Comparison of ENCODE assay signal across 8 mouse cellular contexts in the genomic region with DNA sequence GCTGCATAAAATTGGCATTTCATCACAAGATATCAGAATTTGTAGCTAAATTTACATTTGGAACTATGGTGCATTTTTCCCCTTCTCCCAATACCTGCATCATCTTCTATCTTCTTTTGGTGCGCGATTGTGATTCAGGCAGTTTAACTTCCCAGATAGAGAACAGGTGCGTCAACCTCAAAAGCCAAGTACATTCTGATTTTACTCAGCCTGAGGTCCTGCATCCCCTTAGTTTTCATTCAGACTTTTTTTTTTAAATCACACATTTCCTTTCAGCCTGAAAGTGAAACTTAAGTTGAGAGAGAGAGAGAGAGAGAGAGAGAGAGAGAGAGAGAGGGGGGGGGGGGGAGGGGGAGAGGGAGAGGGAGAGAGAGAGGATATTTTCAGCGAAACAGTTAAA. TPM values are rescaled to one million over a fixed set of nuclear protein-coding genes. Genes with fewer than 3 reads are reported as not detected.
DNase-seq lines count a peak whose midpoint lies in the region; ATAC-seq and TF ChIP-seq lines count a peak whose summit lies in the region.

No protein-coding gene starts in this region.

- H3K36me3 ChIP-seq in lung, embryonic 15.5 days, result no peaks in the 10 kb centered on the region
- H3K36me3 ChIP-seq in forebrain, embryonic 12.5 days (replicated peaks), result no peaks in the 10 kb centered on the region
- no peaks in the 10 kb centered on the region for H3K36me3 ChIP-seq in limb, embryonic 11.5 days (ENCODE audit: control insufficient read depth, insufficient read depth, low read length)

- peak overlapping the region; percentile 48 for H3K4me3 ChIP-seq in lung, embryonic 15.5 days
- peak overlapping the region; percentile 38 for H3K4me3 ChIP-seq in forebrain, embryonic 12.5 days (replicated peaks)
- H3K4me3 ChIP-seq in limb, embryonic 11.5 days (ENCODE audit: low read depth, low read length), result no peak overlapping the region
- H3K4me3 ChIP-seq in olfactory bulb, adult 2 months (ENCODE audit: insufficient read depth, low read depth, low read length), result peak overlapping the region; percentile 54

- peak overlapping the region; percentile 45 for H3K9ac ChIP-seq in lung, embryonic 15.5 days
- peak overlapping the region; percentile 45; the same call in 1 of the 2 replicates for H3K9ac ChIP-seq in forebrain, embryonic 12.5 days
- no peak overlapping the region for H3K9ac ChIP-seq in limb, embryonic 11.5 days (ENCODE audit: low read length)

- no peak for TF ChIP-seq POLR2A in olfactory bulb, adult 2 months (IDR thresholded peaks at IDR 0.05; ENCODE audit: insufficient read depth, low read depth, low read length)

- H3K4me2 ChIP-seq in lung, embryonic 15.5 days, result peak overlapping the region; percentile 66
- peak overlapping the region; percentile 58 for H3K4me2 ChIP-seq in forebrain, embryonic 12.5 days
- peak overlapping the region; percentile 39 for H3K4me2 ChIP-seq in limb, embryonic 11.5 days (ENCODE audit: low read depth, severe bottlenecking)

- no peak for TF ChIP-seq CTCF in olfactory bulb, adult 2 months (IDR thresholded peaks at IDR 0.05; ENCODE audit: insufficient read depth, low read depth, low read length)

- H3K27me3 ChIP-seq in lung, embryonic 15.5 days, result no peaks in the 10 kb centered on the region
- no peaks in the 10 kb centered on the region for H3K27me3 ChIP-seq in forebrain, embryonic 12.5 days
- H3K27me3 ChIP-seq in limb, embryonic 11.5 days (ENCODE audit: control insufficient read depth, insufficient read depth, low read length), result no peaks in the 10 kb centered on the region

- peaks cover 8% of the 10 kb centered on the region; the same call in 1 of the 2 replicates for H3K4me1 ChIP-seq in lung, embryonic 15.5 days
- peaks cover 8% of the 10 kb centered on the region; the same call in 1 of the 2 replicates for H3K4me1 ChIP-seq in forebrain, embryonic 12.5 days
- H3K4me1 ChIP-seq in limb, embryonic 11.5 days (ENCODE audit: control insufficient read depth, insufficient read depth, low read length), result no peaks in the 10 kb centered on the region
- H3K4me1 ChIP-seq in olfactory bulb, adult 2 months (ENCODE audit: control insufficient read depth, insufficient read depth, low read length), result 0 out of 2 replicates have a peak, but pooled peaks cover 2% of the 10 kb centered on the region

- 43% methylated on average over 4 of the region's 4 CpGs for WGBS in lung, embryonic 15.5 days
- WGBS in forebrain, embryonic 12.5 days, result 48% methylated on average over 4 of the region's 4 CpGs
- 52% methylated on average over 4 of the region's 4 CpGs for WGBS in limb, embryonic 11.5 days
- 44% methylated on average over 4 of the region's 4 CpGs for WGBS in olfactory bulb, adult 2 months

- no peak for DNase-seq in lung, postnatal 10 days
- no peak for DNase-seq in limb, embryonic 11.5 days (ENCODE audit: low spot score)
- DNase-seq in thymus, postnatal 10 days (ENCODE audit: low spot score in 2 of 2), result no peak
- DNase-seq in T-cell, adult 2 months (ENCODE audit: low spot score), result no peak
- DNase-seq in testis, postnatal 14 days (ENCODE audit: low spot score), result no peak

- H3K27ac ChIP-seq in lung, embryonic 15.5 days, result peak overlapping the region; percentile 85
- H3K27ac ChIP-seq in forebrain, embryonic 12.5 days, result no peak overlapping the region
- H3K27ac ChIP-seq in limb, embryonic 11.5 days (replicated peaks; ENCODE audit: low read depth, low read length), result no peak overlapping the region
- no peak overlapping the region for H3K27ac ChIP-seq in olfactory bulb, adult 2 months (ENCODE audit: insufficient read depth, low read depth, low read length)

- ATAC-seq in lung, embryonic 15.5 days (ENCODE audit: borderline replicate concordance, extremely low read depth, low FRiP score, low TSS enrichment), result no peak
- no peak for ATAC-seq in forebrain, embryonic 12.5 days (ENCODE audit: low FRiP score)
- no peak for ATAC-seq in limb, embryonic 11.5 days (ENCODE audit: insufficient number of reproducible peaks, low FRiP score, low TSS enrichment, low read depth)

- H3K9me3 ChIP-seq in lung, embryonic 15.5 days, result no peaks in the 10 kb centered on the region
- H3K9me3 ChIP-seq in forebrain, embryonic 12.5 days, result no peaks in the 10 kb centered on the region
- H3K9me3 ChIP-seq in limb, embryonic 11.5 days (ENCODE audit: control insufficient read depth, low read length), result no peaks in the 10 kb centered on the region

RNA-seq across cellular contexts. Expression of a gene that starts 1.2 kb away (rescaled TPM):
- 2.3 and 3.5 TPM in 2 replicates for polyA plus RNA-seq in lung, embryonic 15.5 days (2015; fragmentation: Nextera tagmentation; extraction: Ambion mirVana)
- polyA plus RNA-seq in forebrain, embryonic 12.5 days (2016; fragmentation: Nextera tagmentation; extraction: Ambion mirVana), result 1.1 and 1.6 TPM in 2 replicates
- 0.51 and 0.83 TPM in 2 replicates for polyA plus RNA-seq in limb, embryonic 11.5 days (2014; fragmentation: Nextera tagmentation; extraction: Ambion mirVana)
- polyA plus RNA-seq in olfactory bulb, adult 2 months (2012; ENCODE audit: insufficient read depth, insufficient read length, low replicate concordance, missing spikeins), result not detected in 2 replicates

RNA-seq across cellular contexts. Expression of a gene that starts 27.6 kb away (rescaled TPM):
- 11.4 and 13.8 TPM in 2 replicates for polyA plus RNA-seq in lung, embryonic 15.5 days (2015; fragmentation: Nextera tagmentation; extraction: Ambion mirVana)
- polyA plus RNA-seq in forebrain, embryonic 12.5 days (2016; fragmentation: Nextera tagmentation; extraction: Ambion mirVana), result 5.7 and 7.4 TPM in 2 replicates
- polyA plus RNA-seq in limb, embryonic 11.5 days (2014; fragmentation: Nextera tagmentation; extraction: Ambion mirVana), result 13.6 and 15.0 TPM in 2 replicates
- not detected in 2 replicates for polyA plus RNA-seq in olfactory bulb, adult 2 months (2012; ENCODE audit: insufficient read depth, insufficient read length, low replicate concordance, missing spikeins)
